In genomic region chr3:67553281-67553680, GRCm38 (mm10) we compare ENCODE assay signal across 10 mouse cellular contexts. TPM values are rescaled to one million over a fixed set of nuclear protein-coding genes. Genes with fewer than 3 reads are reported as not detected.
DNase-seq lines count a peak whose midpoint lies in the region; ATAC-seq lines count a peak whose summit lies in the region.
"Had no signal": no experiment of that assay in that cellular context is flagged by ENCODE, and none has a peak within 500 bp of the region (broad histone marks: within the 10 kb centered on the region; RNA-seq: fewer than 3 reads in every experiment).

No protein-coding gene starts in this region.

- ATAC-seq in forebrain, embryonic 16.5 days = peak; percentile 41; the same call in 1 of the 2 replicates
- no peak for ATAC-seq in forebrain, embryonic 11.5 days (replicated peaks; ENCODE audit: low FRiP score)
- no peak for ATAC-seq in neural tube, embryonic 13.5 days (ENCODE audit: low read depth)
- peak; percentile 61; the same call in 1 of the 2 replicates for ATAC-seq in neural tube, embryonic 14.5 days (ENCODE audit: low read depth)
- no peak for ATAC-seq in liver, embryonic 11.5 days (replicated peaks; ENCODE audit: low FRiP score)

- no peak for DNase-seq in forebrain, embryonic 11.5 days (ENCODE audit: low spot score)
- no peak for DNase-seq in neural tube, embryonic 10.5 days (ENCODE audit: extremely low spot score, low spot score)
- DNase-seq in embryo, embryonic 9.5 days (ENCODE audit: extremely low spot score) = peak; percentile 14
- DNase-seq in layer of hippocampus, postnatal 36 days = no peak
- DNase-seq in liver, embryonic 11.5 days (ENCODE audit: low spot score) = no peak

- H3K4me3 ChIP-seq in forebrain, embryonic 16.5 days (replicated peaks; ENCODE audit: low read length) = no peak overlapping the region
- no peak overlapping the region for H3K4me3 ChIP-seq in forebrain, embryonic 11.5 days (ENCODE audit: low read depth, low read length)
- H3K4me3 ChIP-seq in neural tube, embryonic 13.5 days = no peak overlapping the region
- no peak overlapping the region for H3K4me3 ChIP-seq in neural tube, embryonic 14.5 days (ENCODE audit: low read depth, low read length)
- H3K4me3 ChIP-seq in liver, embryonic 11.5 days (ENCODE audit: low read depth, low read length) = no peak overlapping the region
- H3K4me3 ChIP-seq: heart, embryonic 15.5 days had no signal

- no peak overlapping the region; the same call in 1 of the 2 replicates for H3K4me2 ChIP-seq in forebrain, embryonic 16.5 days (ENCODE audit: low read length)
- H3K4me2 ChIP-seq in forebrain, embryonic 11.5 days (ENCODE audit: low read depth, low read length, severe bottlenecking) = no peak overlapping the region
- H3K4me2 ChIP-seq in neural tube, embryonic 13.5 days = 0 out of 2 replicates have a peak overlapping the region, but pooled peaks have one; percentile 3
- H3K4me2 ChIP-seq in neural tube, embryonic 14.5 days (ENCODE audit: low read depth, low read length) = no peak overlapping the region
- H3K4me2 ChIP-seq in liver, embryonic 11.5 days = no peak overlapping the region
- H3K4me2 ChIP-seq: heart, embryonic 15.5 days had no signal

- H3K27ac ChIP-seq in forebrain, embryonic 16.5 days (ENCODE audit: low read length) = no peak overlapping the region
- no peak overlapping the region for H3K27ac ChIP-seq in forebrain, embryonic 11.5 days (ENCODE audit: low read depth, low read length)
- no peak overlapping the region for H3K27ac ChIP-seq in neural tube, embryonic 13.5 days (replicated peaks)
- H3K27ac ChIP-seq in neural tube, embryonic 14.5 days (ENCODE audit: low read depth, low read length) = no peak overlapping the region
- H3K27ac ChIP-seq in liver, embryonic 11.5 days (ENCODE audit: low read depth, low read length) = no peak overlapping the region
- H3K27ac ChIP-seq: heart, embryonic 15.5 days; liver, embryonic 14.5 days had no signal

- H3K27me3 ChIP-seq in forebrain, embryonic 16.5 days (replicated peaks; ENCODE audit: control insufficient read depth, insufficient read depth, low read length) = no peaks in the 10 kb centered on the region
- no peaks in the 10 kb centered on the region for H3K27me3 ChIP-seq in forebrain, embryonic 11.5 days (ENCODE audit: control insufficient read depth, insufficient read depth, low read length)
- no peaks in the 10 kb centered on the region for H3K27me3 ChIP-seq in neural tube, embryonic 13.5 days
- H3K27me3 ChIP-seq in neural tube, embryonic 14.5 days (ENCODE audit: control insufficient read depth, insufficient read depth, low read length) = no peaks in the 10 kb centered on the region
- H3K27me3 ChIP-seq in liver, embryonic 11.5 days (replicated peaks; ENCODE audit: control insufficient read depth, insufficient read depth, low read length) = no peaks in the 10 kb centered on the region
- H3K27me3 ChIP-seq: heart, embryonic 15.5 days had no signal

- H3K4me1 ChIP-seq in forebrain, embryonic 16.5 days (replicated peaks; ENCODE audit: control insufficient read depth, insufficient read depth, low read length) = peaks cover 10% of the 10 kb centered on the region
- no peaks in the 10 kb centered on the region for H3K4me1 ChIP-seq in forebrain, embryonic 11.5 days (replicated peaks; ENCODE audit: control insufficient read depth, insufficient read depth, low read length)
- H3K4me1 ChIP-seq in neural tube, embryonic 13.5 days (replicated peaks) = peaks cover 16% of the 10 kb centered on the region
- H3K4me1 ChIP-seq in neural tube, embryonic 14.5 days (ENCODE audit: control insufficient read depth, insufficient read depth, low read length) = no peaks in the 10 kb centered on the region; the same call in 1 of the 2 replicates
- H3K4me1 ChIP-seq in liver, embryonic 11.5 days (replicated peaks; ENCODE audit: control insufficient read depth, insufficient read depth, low read length) = no peaks in the 10 kb centered on the region
- H3K4me1 ChIP-seq: heart, embryonic 15.5 days had no signal

- H3K9me3 ChIP-seq in forebrain, embryonic 16.5 days (ENCODE audit: control insufficient read depth, low read length) = no peaks in the 10 kb centered on the region
- H3K9me3 ChIP-seq in forebrain, embryonic 11.5 days (ENCODE audit: control insufficient read depth, low read length) = no peaks in the 10 kb centered on the region
- H3K9me3 ChIP-seq in neural tube, embryonic 13.5 days = no peaks in the 10 kb centered on the region
- H3K9me3 ChIP-seq in neural tube, embryonic 14.5 days (ENCODE audit: control insufficient read depth, low read length) = no peaks in the 10 kb centered on the region
- H3K9me3 ChIP-seq in liver, embryonic 11.5 days (ENCODE audit: control insufficient read depth, low read length) = no peaks in the 10 kb centered on the region
- H3K9me3 ChIP-seq: heart, embryonic 15.5 days had no signal

- H3K9ac ChIP-seq in forebrain, embryonic 16.5 days (replicated peaks; ENCODE audit: low read depth, low read length) = no peak overlapping the region
- H3K9ac ChIP-seq in forebrain, embryonic 11.5 days (ENCODE audit: low read length) = no peak overlapping the region
- no peak overlapping the region for H3K9ac ChIP-seq in neural tube, embryonic 13.5 days
- no peak overlapping the region for H3K9ac ChIP-seq in neural tube, embryonic 14.5 days (replicated peaks; ENCODE audit: low read depth, low read length)
- no peak overlapping the region for H3K9ac ChIP-seq in liver, embryonic 11.5 days (ENCODE audit: low read depth, low read length)
- H3K9ac ChIP-seq: heart, embryonic 15.5 days; liver, embryonic 14.5 days had no signal

- H3K36me3 ChIP-seq in forebrain, embryonic 16.5 days (ENCODE audit: control insufficient read depth, insufficient read depth) = no peaks in the 10 kb centered on the region
- no peaks in the 10 kb centered on the region for H3K36me3 ChIP-seq in forebrain, embryonic 11.5 days (ENCODE audit: control insufficient read depth, insufficient read depth, low read length)
- no peaks in the 10 kb centered on the region for H3K36me3 ChIP-seq in neural tube, embryonic 13.5 days
- no peaks in the 10 kb centered on the region for H3K36me3 ChIP-seq in neural tube, embryonic 14.5 days (ENCODE audit: control insufficient read depth, insufficient read depth, low read length)
- H3K36me3 ChIP-seq in liver, embryonic 11.5 days (ENCODE audit: control insufficient read depth, insufficient read depth, low read length) = no peaks in the 10 kb centered on the region
- H3K36me3 ChIP-seq: heart, embryonic 15.5 days had no signal

- 47% methylated on average over 4 of the region's 4 CpGs for WGBS in forebrain, embryonic 16.5 days
- WGBS in forebrain, embryonic 11.5 days = 47% methylated on average over 4 of the region's 4 CpGs
- 44% methylated on average over 4 of the region's 4 CpGs for WGBS in neural tube, embryonic 13.5 days
- 59% methylated on average over 4 of the region's 4 CpGs for WGBS in neural tube, embryonic 14.5 days
- 36% methylated on average over 4 of the region's 4 CpGs for WGBS in liver, embryonic 11.5 days

RNA-seq across cellular contexts. Expression of gene Mfsd1, which starts 29.3 kb away (rescaled TPM):
- polyA plus RNA-seq in forebrain, embryonic 16.5 days (2015; fragmentation: Nextera tagmentation; extraction: Ambion mirVana) = 35.5 and 45.2 TPM in 2 replicates
- 56.3 and 61.1 TPM in 2 replicates for polyA plus RNA-seq in forebrain, embryonic 11.5 days (2014; fragmentation: Nextera tagmentation; extraction: Ambion mirVana)
- 43.8 and 47.0 TPM in 2 replicates for polyA plus RNA-seq in neural tube, embryonic 13.5 days (2015; fragmentation: Nextera tagmentation; extraction: Ambion mirVana)
- 30.6 and 40.1 TPM in 2 replicates for polyA plus RNA-seq in neural tube, embryonic 14.5 days (2014; fragmentation: Nextera tagmentation; extraction: Ambion mirVana)
- total RNA-seq in layer of hippocampus, postnatal 36 days (2021) = 10 to 100 TPM; 38.6 to 41.7 TPM
- polyA plus RNA-seq in liver, embryonic 11.5 days (2014; fragmentation: Nextera tagmentation; extraction: Ambion mirVana) = 44.4 and 51.7 TPM in 2 replicates

RNA-seq across cellular contexts. Expression of gene Rarres1, which starts 38.0 kb away (rescaled TPM):
- 1.2 and 1.4 TPM in 2 replicates for polyA plus RNA-seq in forebrain, embryonic 16.5 days (2015; fragmentation: Nextera tagmentation; extraction: Ambion mirVana)
- polyA plus RNA-seq in forebrain, embryonic 11.5 days (2014; fragmentation: Nextera tagmentation; extraction: Ambion mirVana) = 0.27 and 0.37 TPM in 2 replicates
- polyA plus RNA-seq in neural tube, embryonic 13.5 days (2015; fragmentation: Nextera tagmentation; extraction: Ambion mirVana) = 1.5 and 3.7 TPM in 2 replicates
- polyA plus RNA-seq in neural tube, embryonic 14.5 days (2014; fragmentation: Nextera tagmentation; extraction: Ambion mirVana) = 2.3 and 2.7 TPM in 2 replicates
- 1 to 10 TPM; 1.3 to 1.5 TPM for total RNA-seq in layer of hippocampus, postnatal 36 days (2021)
- polyA plus RNA-seq in liver, embryonic 11.5 days (2014; fragmentation: Nextera tagmentation; extraction: Ambion mirVana) = 3.4 and 4.6 TPM in 2 replicates

Comparison
In these comparisons a context has a peak if more than half of its experiments do, and no peak if none do; other contexts are left out.
1. ATAC-seq: peak in forebrain, embryonic 16.5 days (single experiment) and neural tube, embryonic 14.5 days (single experiment); none in forebrain, embryonic 11.5 days (single experiment), neural tube, embryonic 13.5 days (single experiment) and liver, embryonic 11.5 days (single experiment).